Mouse (Mus musculus) cerebellum, adult 9-11 months (tissue): ENCODE results near the gene Olfr178.

ENCODE experiments used
- DNase-seq: peaks from one replicate; pipeline ENCODE4 v3.0.0; 2022

Olfr178 gene

DNA sequence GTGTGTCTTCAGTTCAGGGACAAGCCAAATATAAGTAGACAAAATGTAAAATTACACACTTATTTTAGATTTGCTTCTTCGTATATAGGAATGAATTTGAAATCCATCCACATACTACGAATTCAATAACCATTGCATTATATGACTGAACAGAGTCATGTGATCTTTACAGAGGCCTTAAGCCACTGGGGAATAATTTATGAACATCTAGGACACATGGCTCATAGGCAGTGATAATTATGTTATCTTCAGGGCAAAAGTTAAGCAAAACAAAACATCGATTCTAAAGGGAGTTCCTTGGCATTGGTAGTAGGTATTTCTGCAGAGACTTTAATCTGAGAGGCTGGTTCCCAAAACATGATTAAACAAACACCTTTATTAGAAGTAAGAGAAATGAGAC lies at the start of gene Olfr178:
Olfr178 (minus strand) TSS at position 101 of the 400 bp plus-strand sequence.
- DNase-seq = no peak

DNA sequence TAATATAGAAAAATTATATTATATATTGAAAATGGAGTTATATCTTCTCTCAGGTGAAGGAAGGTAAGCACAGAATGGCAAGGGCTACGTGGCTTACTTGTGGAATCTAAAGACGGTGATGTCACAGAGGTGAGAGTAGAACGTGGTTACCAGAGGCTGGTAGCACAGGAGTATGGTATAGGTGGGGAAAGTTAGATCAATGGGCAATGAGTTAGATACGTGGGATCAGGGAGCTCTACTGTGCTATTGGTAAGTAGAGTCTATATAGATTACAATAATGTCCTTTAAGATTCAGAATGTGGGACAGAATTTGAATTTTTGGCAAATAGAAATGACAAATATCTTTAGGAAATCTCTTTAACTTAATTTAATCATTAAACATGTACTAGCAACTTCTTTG lies 37.4 kb upstream of the Olfr178 start, which contains the start of gene Olfr180:
Olfr180 (minus strand) TSS at position 101 of the 400 bp plus-strand sequence.
- no peak for DNase-seq

DNA sequence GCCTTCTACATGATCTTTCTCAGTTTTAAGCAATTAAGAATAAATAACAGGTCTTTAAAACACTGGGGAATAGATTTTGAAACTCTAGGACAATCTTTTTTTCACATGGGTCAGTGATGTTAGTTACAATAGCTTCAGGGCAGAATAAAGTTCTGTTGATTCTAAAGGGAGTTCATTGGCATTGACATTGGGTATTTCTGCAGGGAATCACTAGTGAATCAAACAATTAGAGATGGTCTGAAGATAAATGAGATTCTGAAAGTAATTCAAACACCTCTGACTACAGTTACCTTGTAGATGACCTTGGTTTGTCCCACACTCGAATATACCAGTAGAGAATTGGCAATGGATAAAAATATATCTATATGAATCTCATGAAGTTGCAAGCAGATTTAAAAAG lies 36.8 kb upstream of the Olfr178 start, which contains the start of gene Olfr181:
Olfr181 (minus strand) TSS at position 101 of the 400 bp plus-strand sequence.
- DNase-seq = no peak

DNA sequence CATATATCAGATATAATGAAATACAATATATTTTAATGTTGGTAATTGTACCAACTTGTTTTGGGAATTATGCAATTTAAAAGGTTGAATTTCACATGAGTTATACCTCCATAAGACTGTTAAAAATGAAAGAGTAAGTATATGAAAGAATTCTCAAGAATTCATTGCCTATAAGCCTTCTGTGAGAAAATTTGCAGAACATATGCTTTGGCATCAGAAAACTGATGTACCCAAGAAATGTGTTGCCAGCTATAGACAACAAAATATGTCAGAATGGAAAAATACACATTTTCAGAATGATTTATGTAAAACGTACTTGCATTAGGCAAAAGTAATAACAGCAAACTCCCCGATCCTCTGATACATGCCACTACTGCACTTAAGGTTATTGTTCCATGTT lies 7.4 kb downstream of the Olfr178 start:
- no peak for DNase-seq

DNA sequence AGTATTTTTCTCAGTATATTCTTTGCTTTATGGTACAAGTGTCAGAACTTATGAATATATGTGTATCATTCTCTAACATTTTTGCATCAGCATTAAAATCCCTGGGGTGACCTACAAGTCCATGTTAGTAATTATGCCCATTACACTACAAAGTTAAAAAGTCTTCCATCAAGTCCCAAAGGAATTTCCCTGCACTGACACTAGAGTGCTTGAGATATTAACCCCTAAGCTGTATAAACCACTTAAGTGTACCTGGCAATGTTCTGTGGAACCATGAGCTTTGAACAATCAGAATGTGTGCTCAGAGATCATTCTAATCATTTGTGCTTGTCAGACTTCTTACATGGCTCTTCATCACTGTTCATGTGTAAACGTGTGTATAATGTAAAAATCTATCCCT lies 17.2 kb downstream of the Olfr178 start, which contains the start of gene Olfr177:
Olfr177 (minus strand) TSS at position 101 of the 400 bp plus-strand sequence.
- DNase-seq = no peak

DNA sequence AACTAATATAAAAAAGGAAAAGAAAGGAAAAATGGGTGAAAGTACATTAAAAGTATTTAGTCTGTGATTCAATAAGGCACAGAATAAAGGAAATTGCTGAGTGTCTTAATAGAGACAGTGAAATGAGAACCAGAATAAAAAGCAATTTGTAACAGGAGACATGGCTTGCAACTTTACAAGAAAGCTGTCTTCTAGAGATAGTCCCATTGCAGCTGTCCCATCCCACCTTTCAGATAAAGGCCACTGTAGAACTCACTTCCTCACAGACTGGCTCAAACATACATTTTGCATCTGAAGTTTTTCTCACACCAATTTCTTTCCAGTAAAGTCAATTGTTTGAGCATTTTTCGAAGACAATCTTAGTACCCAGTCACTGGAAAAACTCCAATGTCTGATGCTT lies 30.4 kb downstream of the Olfr178 start:
- no peak for DNase-seq

DNA sequence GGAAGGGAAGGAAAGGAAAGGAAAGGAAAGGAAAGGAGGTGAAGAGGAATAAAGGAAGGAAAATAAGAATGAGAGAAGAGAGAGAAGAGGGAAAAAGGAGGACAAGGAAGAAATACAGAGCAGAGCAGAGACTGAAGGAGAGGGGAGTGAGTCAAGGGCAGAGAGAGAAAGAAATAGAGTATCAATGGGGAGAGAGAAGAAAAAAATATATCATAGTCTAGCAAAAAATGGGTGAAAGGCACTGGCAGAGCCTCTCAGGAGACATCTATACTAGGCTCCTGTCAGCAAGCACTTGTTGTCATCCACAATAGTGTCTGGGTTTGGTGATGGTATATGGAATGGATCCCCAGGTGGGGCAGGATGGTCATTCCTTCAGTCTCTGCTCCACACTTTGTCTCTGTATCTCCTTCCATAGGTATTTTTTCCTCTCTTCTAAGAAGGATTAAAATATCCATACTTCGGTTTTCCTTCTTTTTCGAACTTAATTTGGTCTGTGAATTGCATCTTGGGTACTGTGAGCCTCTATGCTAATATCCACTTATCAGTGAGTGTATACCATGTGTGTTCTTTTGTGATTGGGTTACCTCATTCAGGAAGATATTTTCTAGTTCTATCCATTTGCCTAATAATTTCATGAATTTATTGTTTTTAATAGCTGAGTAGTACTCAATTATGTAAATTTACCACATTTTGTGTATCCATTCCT lies 31.7 kb downstream of the Olfr178 start:
- DNase-seq = no peak
